ENCODE assay signal across 8 mouse cellular contexts in genomic region chr3:86687571-86688209, GRCm38 (mm10).
DNase-seq lines count a peak whose midpoint lies in the region; ATAC-seq lines count a peak whose summit lies in the region.
"Had no signal": no experiment of that assay in that cellular context is flagged by ENCODE, and none has a peak within 500 bp of the region (broad histone marks: within the 10 kb centered on the region; RNA-seq: fewer than 3 reads in every experiment).

No protein-coding gene starts in this region.

- H3K4me1 ChIP-seq in heart, embryonic 16.5 days (ENCODE audit: control insufficient read depth, insufficient read depth, low read length), result peaks cover 9% of the 10 kb centered on the region; the same call in 1 of the 2 replicates
- H3K4me1 ChIP-seq in midbrain, embryonic 12.5 days, result peaks cover 10% of the 10 kb centered on the region; the same call in 1 of the 2 replicates

- ATAC-seq in heart, embryonic 16.5 days (replicated peaks; ENCODE audit: extremely low read depth, insufficient read depth, low FRiP score), result peak; percentile 86
- peak; percentile 86 for ATAC-seq in midbrain, embryonic 12.5 days (ENCODE audit: low FRiP score, low read depth)

- DNase-seq in NIH3T3 (ENCODE audit: low read depth), result peak; percentile 42
- DNase-seq in cerebellum, adult 11 months, result peak; percentile 13
- DNase-seq in urinary bladder, adult 2 months (ENCODE audit: low spot score), result no peak
- DNase-seq in lung, adult 18-20 months, result no peak
- no peak for DNase-seq in lung, postnatal 25 days (ENCODE audit: low spot score)

- no peak overlapping the region for H3K4me2 ChIP-seq in heart, embryonic 16.5 days (ENCODE audit: low read depth, low read length)
- peak overlapping the region; percentile 26 for H3K4me2 ChIP-seq in midbrain, embryonic 12.5 days (replicated peaks)

- 18% methylated on average over 7 of the region's 7 CpGs for WGBS in heart, embryonic 16.5 days
- WGBS in midbrain, embryonic 12.5 days, result 19% methylated on average over 7 of the region's 7 CpGs

- no peak overlapping the region for H3K27ac ChIP-seq in heart, embryonic 16.5 days (ENCODE audit: low read length)
- peak overlapping the region; percentile 59 for H3K27ac ChIP-seq in midbrain, embryonic 12.5 days (replicated peaks)
- H3K27ac ChIP-seq: macrophage had no signal

- no peaks in the 10 kb centered on the region for H3K9me3 ChIP-seq in heart, embryonic 16.5 days (replicated peaks; ENCODE audit: control insufficient read depth, low read length)
- H3K9me3 ChIP-seq in midbrain, embryonic 12.5 days, result no peaks in the 10 kb centered on the region

- no peaks in the 10 kb centered on the region for H3K36me3 ChIP-seq in heart, embryonic 16.5 days (ENCODE audit: control insufficient read depth, insufficient read depth)
- no peaks in the 10 kb centered on the region for H3K36me3 ChIP-seq in midbrain, embryonic 12.5 days

- peaks cover 18% of the 10 kb centered on the region for H3K27me3 ChIP-seq in heart, embryonic 16.5 days (ENCODE audit: control insufficient read depth, insufficient read depth, low read length)
- H3K27me3 ChIP-seq in midbrain, embryonic 12.5 days, result 0 out of 2 replicates have a peak, but pooled peaks cover 4% of the 10 kb centered on the region

- no peak overlapping the region for H3K9ac ChIP-seq in heart, embryonic 16.5 days (ENCODE audit: low read length)
- H3K9ac ChIP-seq in midbrain, embryonic 12.5 days (replicated peaks), result 0 out of 2 replicates have a peak overlapping the region, but pooled peaks have one; percentile 15

- H3K4me3 ChIP-seq in heart, embryonic 16.5 days (ENCODE audit: low read length), result no peak overlapping the region
- H3K4me3 ChIP-seq in midbrain, embryonic 12.5 days, result no peak overlapping the region

Comparison
In these comparisons a context has a peak if more than half of its experiments do, and no peak if none do; other contexts are left out.
1. DNase-seq: peak in NIH3T3 (single experiment) and cerebellum, adult 11 months (single experiment); none in urinary bladder, adult 2 months (single experiment), lung, adult 18-20 months (0 of 2) and lung, postnatal 25 days (single experiment).